Mouse (Mus musculus) hindbrain, embryonic 10.5 days (tissue): ENCODE results near the gene Smad3. TPM values are rescaled to one million over a fixed set of nuclear protein-coding genes. Genes with fewer than 3 reads are reported as not detected.
A peak's percentile ranks its signal among the peaks of the same experiment; 100 is the strongest.

Experiments used
- DNase-seq: peaks from one replicate; pipeline ENCODE4 v3.0.0-alpha.2; 2017; ENCODE audit warnings: low spot score
- H3K27ac ChIP-seq: fragments of 300-500 bp; sonication (generic); 2 replicates; pipeline ENCODE4 v1.5.1; 2016; ENCODE audit warnings: mild to moderate bottlenecking, moderate library complexity
- H3K27me3 ChIP-seq: fragments of 300-500 bp; sonication (generic); 2 replicates; pipeline ENCODE4 v1.6.1; 2016; ENCODE audit warnings: mild to moderate bottlenecking; ENCODE audit not compliant: poor library complexity, insufficient read depth, severe bottlenecking
- H3K36me3 ChIP-seq: fragments of 300-500 bp; sonication (generic); 2 replicates; pipeline ENCODE4 v1.6.1; 2016; ENCODE audit warnings: mild to moderate bottlenecking, moderate library complexity
- H3K4me1 ChIP-seq: fragments of 300-500 bp; sonication (generic); replicated peaks from 2 replicates; pipeline ENCODE4 v1.6.1; 2016; ENCODE audit warnings: mild to moderate bottlenecking
- H3K4me3 ChIP-seq: fragments of 300-500 bp; sonication (generic); 2 replicates; pipeline ENCODE4 v1.5.1; 2016; ENCODE audit warnings: mild to moderate bottlenecking, moderate library complexity
- H3K9me3 ChIP-seq: fragments of 300-500 bp; sonication (generic); 2 replicates; pipeline ENCODE4 v1.6.1; 2016; ENCODE audit warnings: mild to moderate bottlenecking, moderate library complexity
- WGBS: fragments of 180-500 bp; shearing (Covaris S2); methylation state at CpG from one replicate; pipeline ENCODE4 v1.1.7; 2016; 5-methylcytosine and 5-hydroxymethylcytosine counted together
- polyA plus RNA-seq: library from polyadenylated mRNA; unstranded; fragments of >200 nt; fragmentation: Nextera tagmentation; extraction: Ambion mirVana; gene quantifications from 2 replicates; pipeline ENCODE4 v1.2.1, GENCODE M21; 2016

Gene Smad3
- polyA plus RNA-seq, 1 experiment from 2014 or later = 24.2 TPM

DNA sequence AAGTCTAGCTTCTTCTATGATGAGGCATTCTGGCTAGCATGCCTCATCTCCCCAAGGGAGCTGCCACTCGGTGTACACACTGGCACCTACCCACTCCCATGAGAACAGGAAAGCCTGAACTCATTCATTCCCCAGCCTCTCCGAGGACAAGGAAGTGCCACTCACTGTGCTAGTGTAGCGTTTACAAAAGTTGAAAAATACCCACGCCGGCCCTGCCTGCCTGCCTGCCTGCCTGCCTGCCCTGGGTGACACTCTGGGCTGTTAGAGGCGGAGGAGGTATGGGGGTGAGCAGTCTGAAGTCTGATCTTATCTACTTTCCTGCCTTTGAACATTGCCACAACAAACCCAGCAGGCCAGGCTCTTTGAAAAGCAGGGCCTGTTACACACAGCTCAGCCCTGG is 37.1 kb downstream of the Smad3 start:
- Histone ChIP-seq H3K27me3 (no peaks in the 10 kb centered on the region), H3K4me1 (peaks cover 57% of the 10 kb centered on the region), H3K9me3 (no peaks in the 10 kb centered on the region), H3K27ac (no peak overlapping the region), H3K4me3 (no peak overlapping the region), H3K36me3 (peaks cover 33% of the 10 kb centered on the region)
- WGBS = 70% methylated on average over 6 of the region's 6 CpGs
- DNase-seq = no peak

DNA sequence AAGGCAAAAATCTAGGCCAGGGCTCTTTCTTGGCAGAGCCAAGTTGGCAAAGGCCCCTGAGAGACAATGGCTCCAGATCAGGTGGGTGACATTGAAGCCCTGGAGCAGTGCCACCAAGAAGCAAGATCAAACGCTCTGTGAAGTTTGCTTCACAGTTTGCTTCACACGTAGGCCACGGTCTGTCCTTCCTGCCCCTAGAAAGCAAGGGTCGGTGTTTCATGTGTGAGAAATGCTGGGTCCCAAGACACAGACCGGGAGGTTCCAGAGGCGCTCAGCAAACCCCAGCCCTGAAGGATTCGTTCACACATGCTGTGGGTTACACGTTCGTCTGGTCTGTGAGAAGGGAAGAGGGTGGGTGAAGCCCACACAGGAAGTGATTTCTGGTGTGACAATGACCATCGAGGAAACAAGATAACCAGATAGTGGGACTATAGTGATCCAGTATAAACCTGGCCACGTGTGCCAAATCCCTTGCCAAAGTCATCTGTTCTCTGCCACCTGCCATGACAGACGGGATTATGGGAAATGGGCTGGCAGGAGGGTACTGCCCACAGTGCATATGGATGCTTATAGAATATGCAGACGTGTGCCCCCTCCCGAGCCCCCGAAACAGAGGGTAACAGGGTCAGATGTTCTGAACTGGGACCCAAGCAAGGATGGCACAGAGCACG is 37.9 kb downstream of the Smad3 start:
- Histone ChIP-seq H3K9me3 (no peaks in the 10 kb centered on the region), H3K4me1 (peaks cover 64% of the 10 kb centered on the region), H3K36me3 (peaks cover 25% of the 10 kb centered on the region), H3K4me3 (no peak overlapping the region), H3K27ac (no peak overlapping the region), H3K27me3 (no peaks in the 10 kb centered on the region)
- no peak for DNase-seq
- 89% methylated on average over 16 of the region's 16 CpGs for WGBS

DNA sequence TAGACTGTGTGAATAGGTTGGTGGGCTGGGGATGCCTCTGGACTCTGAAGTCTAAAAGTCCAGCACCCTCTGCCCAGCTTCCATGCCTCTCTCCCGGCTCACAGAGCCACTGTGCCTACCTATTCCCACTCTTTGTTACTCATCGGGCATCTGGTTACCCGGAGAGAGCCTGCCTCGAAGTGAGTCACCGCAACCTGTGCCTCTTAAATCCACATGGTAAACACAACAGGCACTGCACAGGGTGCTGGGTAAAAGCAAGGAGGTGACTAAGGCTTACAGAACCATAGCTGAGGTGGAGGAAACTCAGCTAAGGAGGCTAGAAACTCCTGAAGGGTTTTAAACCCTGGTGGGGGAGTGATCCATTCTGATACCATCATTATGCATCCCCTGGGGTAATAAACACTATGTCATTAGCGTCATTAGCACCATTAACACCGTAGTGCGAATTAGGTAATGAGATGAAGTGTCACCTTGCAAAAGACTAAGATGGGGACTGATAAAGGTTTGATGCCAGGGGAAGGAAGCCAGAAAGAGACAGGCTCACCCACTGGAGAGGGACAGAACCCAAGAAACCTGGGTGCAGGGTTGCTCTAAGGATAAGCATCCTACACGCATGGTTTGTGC is 38.9 kb downstream of the Smad3 start:
- Histone ChIP-seq H3K9me3 (no peaks in the 10 kb centered on the region), H3K27me3 (no peaks in the 10 kb centered on the region), H3K4me3 (no peak overlapping the region), H3K4me1 (peaks cover 70% of the 10 kb centered on the region), H3K36me3 (peaks cover 20% of the 10 kb centered on the region), H3K27ac (no peak overlapping the region; the same call in 1 of the 2 replicates)
- 90% methylated on average over 9 of the region's 9 CpGs for WGBS
- no peak for DNase-seq

DNA sequence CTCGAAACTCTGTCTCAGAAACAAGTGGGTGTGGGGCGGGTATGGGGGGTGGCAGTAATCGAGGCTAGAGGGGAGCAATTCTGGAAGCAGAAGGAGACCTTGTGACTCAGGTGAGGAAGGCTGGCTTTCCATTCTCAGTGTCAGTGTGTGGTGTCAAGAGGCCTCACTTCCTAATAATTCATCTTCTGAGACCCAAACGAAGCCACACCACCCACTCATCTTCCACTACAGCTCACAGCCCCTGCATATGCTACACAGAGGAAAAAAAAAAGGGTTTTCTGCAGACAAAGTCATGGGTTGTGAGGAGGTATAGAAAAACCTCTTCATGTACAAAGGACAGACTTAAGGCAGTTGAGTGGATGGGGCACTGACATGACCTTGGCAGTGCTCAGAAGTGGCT is 39.6 kb downstream of the Smad3 start:
- H3K36me3 ChIP-seq = peaks cover 20% of the 10 kb centered on the region
- WGBS = 90% methylated on average over 4 of the region's 4 CpGs
- H3K27ac ChIP-seq = no peak overlapping the region
- H3K9me3 ChIP-seq = no peaks in the 10 kb centered on the region
- H3K4me3 ChIP-seq = no peak overlapping the region
- peaks cover 68% of the 10 kb centered on the region for H3K4me1 ChIP-seq
- no peak for DNase-seq
- H3K27me3 ChIP-seq = no peaks in the 10 kb centered on the region

DNA sequence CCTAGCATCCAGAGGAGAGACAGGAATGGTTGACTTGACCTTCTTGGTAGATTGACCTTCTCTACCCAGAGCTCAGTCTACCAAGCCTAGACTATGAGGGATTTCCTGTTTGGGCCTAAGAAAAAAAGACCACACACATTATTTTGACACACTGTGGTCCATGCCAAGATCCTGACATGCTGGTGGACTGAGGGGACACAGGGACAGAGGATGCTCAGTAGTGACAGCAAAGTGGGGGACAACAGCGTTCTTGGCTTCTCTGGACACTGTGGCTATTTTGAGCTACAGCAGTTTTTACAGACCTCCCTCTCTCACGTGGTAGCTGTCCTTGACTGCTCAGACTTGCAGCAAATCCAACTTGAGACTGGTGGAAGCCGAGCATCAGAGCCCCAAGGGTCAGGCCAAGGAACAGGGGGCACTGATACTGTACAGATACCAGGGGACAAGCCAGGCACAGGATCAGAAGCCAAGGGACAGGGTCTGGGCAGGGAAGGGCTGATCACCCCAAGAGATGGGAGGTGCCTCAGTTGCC is 40.3 kb downstream of the Smad3 start:
- no peak for DNase-seq
- H3K4me3 ChIP-seq = no peak overlapping the region
- peaks cover 23% of the 10 kb centered on the region for H3K36me3 ChIP-seq
- H3K9me3 ChIP-seq = no peaks in the 10 kb centered on the region
- WGBS = 75% methylated on average over 3 of the region's 3 CpGs
- H3K4me1 ChIP-seq = peaks cover 68% of the 10 kb centered on the region
- no peaks in the 10 kb centered on the region for H3K27me3 ChIP-seq
- no peak overlapping the region for H3K27ac ChIP-seq

DNA sequence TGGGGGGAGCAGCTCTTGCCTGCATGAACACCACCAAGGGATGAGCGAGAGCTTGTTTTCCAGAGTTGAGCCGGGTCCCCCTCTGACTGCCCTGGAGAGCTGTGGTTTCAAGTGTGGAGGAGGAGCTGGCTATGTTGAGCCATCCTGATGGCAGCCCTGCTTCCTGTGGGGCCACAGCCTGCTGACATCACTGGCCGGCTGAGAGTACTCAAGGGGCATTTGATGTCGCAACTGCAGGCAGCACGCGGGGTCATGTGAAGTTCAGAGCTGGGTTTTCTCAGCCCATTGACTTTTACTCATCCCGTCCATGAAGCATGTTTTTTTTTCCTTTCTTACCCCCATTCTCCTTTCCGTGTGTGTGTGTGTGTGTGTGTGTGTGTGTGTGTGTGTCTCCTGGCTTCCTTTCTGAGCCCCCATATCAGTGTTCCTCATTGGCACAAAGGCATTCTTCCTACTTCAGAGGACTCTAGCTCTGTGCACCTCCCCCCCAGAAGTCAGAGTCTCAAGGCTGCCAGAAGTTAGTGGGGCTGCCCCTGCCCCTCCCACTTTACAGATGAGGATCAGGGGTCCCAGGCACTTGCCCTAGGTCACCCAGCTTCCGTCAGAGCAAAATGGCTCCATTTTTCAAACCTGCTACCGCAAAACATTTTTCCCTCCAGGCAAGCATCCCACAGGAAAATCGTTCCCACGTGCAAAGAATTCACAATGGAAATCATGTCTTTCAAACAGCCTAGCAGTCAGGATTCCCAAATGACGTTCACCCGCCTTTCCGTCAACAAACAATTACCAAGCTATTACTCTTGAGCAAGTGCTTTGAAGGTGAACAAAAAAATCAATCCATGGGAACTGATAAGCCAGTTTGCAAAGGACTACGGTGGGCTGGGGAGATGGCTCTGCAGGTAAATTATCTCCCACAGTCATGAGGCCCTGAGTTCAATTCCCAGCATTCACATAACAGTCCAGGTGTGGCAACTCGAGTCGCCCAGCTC is 41.4 kb downstream of the Smad3 start:
- peaks cover 69% of the 10 kb centered on the region for H3K4me1 ChIP-seq
- peak; percentile 56 for DNase-seq
- H3K27ac ChIP-seq = peak overlapping the region; percentile 19
- 41% methylated on average over 18 of the region's 18 CpGs for WGBS
- H3K36me3 ChIP-seq = peaks cover 31% of the 10 kb centered on the region
- no peaks in the 10 kb centered on the region for H3K27me3 ChIP-seq
- no peaks in the 10 kb centered on the region for H3K9me3 ChIP-seq
- peak overlapping the region; percentile 21; the same call in 1 of the 2 replicates for H3K4me3 ChIP-seq

DNA sequence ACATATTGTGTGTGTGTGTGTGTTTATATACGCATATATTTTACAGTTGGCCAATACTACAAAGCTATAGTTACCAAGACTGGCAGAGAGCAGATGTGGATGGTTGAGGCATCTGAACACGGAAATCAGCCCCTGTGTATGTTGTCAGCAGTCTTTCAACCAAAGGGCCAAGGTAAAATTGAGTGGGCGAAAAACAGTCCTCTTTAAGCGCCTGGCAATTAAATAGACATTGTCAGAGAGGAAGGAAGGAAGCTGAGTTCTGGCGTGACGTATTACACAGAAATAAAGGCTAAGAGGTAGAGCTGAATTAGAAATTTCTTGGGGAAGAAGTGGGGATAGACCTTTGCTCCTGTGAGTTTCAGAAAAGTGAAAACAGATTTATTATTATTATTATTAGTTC is 43.2 kb downstream of the Smad3 start:
- no peaks in the 10 kb centered on the region for H3K27me3 ChIP-seq
- 85% methylated on average over 6 of the region's 6 CpGs for WGBS
- peaks cover 3% of the 10 kb centered on the region for H3K9me3 ChIP-seq
- H3K4me1 ChIP-seq = peaks cover 60% of the 10 kb centered on the region
- no peak overlapping the region for H3K4me3 ChIP-seq
- peaks cover 43% of the 10 kb centered on the region for H3K36me3 ChIP-seq
- H3K27ac ChIP-seq = no peak overlapping the region
- DNase-seq = no peak

DNA sequence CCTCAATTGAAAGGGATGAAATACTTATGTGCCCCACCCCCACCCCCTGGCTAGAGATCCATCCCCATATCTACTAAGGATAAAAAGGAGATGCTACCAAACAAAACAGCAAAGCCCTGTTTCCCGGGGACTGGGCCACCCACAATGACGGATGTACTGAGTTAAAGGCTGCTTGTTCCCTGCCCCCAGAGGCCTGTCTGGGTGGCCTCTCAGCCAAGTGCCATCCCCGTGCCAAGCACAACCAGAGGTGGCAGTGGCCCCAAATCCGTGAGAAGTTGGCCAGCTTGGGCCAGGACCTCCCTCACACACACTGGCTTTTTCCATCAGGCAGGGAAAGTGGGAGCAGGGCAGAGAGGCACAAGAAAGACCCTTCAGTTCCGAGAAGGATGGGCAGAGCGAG is 45.0 kb downstream of the Smad3 start:
- no peak overlapping the region for H3K4me3 ChIP-seq
- WGBS = 55% methylated on average over 6 of the region's 6 CpGs
- H3K4me1 ChIP-seq = peaks cover 57% of the 10 kb centered on the region
- peaks cover 8% of the 10 kb centered on the region for H3K9me3 ChIP-seq
- H3K27ac ChIP-seq = peak overlapping the region; percentile 31; the same call in 1 of the 2 replicates
- no peaks in the 10 kb centered on the region for H3K27me3 ChIP-seq
- no peak for DNase-seq
- H3K36me3 ChIP-seq = peaks cover 46% of the 10 kb centered on the region

DNA sequence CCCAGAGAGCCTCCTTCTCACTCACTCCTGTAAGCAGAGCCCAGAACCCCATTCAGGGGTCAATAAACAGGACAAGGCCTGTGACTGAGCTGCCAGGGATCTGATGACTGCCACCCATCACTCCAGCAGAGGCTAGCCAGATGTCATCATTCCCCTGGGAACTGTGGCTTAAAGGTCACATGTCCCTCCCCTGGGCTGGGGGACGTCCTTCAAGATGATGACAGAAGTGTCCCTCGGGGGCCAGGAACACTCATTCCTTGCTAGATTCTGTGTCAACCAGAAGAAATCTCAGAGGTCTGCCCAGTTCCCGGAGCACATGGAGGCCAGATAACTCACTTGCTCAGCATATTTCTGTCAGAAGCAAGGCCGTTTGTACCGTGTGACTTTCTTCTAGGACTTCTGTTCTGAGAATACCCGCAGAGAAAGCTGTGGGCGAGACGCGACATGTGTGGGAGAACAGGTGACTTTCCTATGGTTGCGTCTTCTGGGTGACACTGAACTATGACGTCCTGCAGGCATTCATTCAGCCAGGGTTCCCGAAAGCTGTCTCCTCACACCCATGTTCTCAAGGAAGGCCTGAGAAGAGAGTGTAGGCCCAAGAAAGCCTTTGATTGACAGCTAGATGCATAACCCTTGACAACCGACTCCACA is 46.1 kb downstream of the Smad3 start:
- Histone ChIP-seq H3K4me1 (peaks cover 52% of the 10 kb centered on the region), H3K36me3 (peaks cover 46% of the 10 kb centered on the region), H3K27ac (no peak overlapping the region), H3K4me3 (no peak overlapping the region), H3K9me3 (peaks cover 8% of the 10 kb centered on the region), H3K27me3 (no peaks in the 10 kb centered on the region)
- WGBS = 77% methylated on average over 13 of the region's 13 CpGs
- DNase-seq = no peak

DNA sequence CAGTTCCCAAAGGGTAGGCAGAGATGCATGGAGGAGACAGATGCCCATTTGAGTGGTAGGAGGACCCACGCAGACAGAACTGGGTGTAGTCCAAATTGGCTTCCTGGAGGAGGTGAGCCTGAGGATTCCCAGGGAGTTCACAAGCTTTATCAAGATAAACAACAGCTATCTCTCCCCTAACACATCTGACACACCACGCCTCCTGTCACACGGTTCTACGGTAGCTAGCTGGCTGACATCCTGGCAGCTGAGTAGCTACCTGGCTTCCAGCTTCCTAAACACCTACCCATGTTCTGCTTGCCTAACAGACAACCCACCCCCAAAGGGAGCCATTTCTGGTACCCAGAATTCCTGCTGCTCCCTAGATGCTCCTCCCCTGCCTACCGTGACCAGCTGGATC is 47.9 kb downstream of the Smad3 start:
- Histone ChIP-seq H3K4me3 (no peak overlapping the region), H3K36me3 (peaks cover 46% of the 10 kb centered on the region), H3K27ac (no peak overlapping the region), H3K4me1 (peaks cover 50% of the 10 kb centered on the region), H3K9me3 (peaks cover 8% of the 10 kb centered on the region), H3K27me3 (no peaks in the 10 kb centered on the region)
- 93% methylated on average over 5 of the region's 5 CpGs for WGBS
- DNase-seq = no peak

DNA sequence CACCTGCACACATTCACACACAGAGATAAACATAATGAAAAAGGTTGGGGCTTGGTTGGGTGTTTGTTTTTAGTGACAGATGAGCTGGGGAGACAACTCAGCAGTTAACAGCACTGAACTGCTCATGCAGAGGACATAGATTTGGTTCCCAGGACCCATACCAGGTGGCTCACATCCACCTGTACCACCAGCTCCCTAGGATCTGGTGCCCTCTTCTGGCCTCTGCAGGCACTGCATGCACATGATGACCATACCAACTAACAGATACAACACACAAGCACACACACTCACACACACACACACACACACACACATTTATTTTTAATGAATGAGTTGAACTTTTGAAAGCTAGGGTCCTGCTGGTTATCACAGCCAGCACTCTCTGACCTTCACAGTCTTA is 48.5 kb downstream of the Smad3 start:
- Histone ChIP-seq H3K36me3 (peaks cover 46% of the 10 kb centered on the region), H3K9me3 (peaks cover 8% of the 10 kb centered on the region), H3K4me3 (no peak overlapping the region), H3K27me3 (no peaks in the 10 kb centered on the region), H3K27ac (no peak overlapping the region), H3K4me1 (peaks cover 48% of the 10 kb centered on the region)
- no peak for DNase-seq

DNA sequence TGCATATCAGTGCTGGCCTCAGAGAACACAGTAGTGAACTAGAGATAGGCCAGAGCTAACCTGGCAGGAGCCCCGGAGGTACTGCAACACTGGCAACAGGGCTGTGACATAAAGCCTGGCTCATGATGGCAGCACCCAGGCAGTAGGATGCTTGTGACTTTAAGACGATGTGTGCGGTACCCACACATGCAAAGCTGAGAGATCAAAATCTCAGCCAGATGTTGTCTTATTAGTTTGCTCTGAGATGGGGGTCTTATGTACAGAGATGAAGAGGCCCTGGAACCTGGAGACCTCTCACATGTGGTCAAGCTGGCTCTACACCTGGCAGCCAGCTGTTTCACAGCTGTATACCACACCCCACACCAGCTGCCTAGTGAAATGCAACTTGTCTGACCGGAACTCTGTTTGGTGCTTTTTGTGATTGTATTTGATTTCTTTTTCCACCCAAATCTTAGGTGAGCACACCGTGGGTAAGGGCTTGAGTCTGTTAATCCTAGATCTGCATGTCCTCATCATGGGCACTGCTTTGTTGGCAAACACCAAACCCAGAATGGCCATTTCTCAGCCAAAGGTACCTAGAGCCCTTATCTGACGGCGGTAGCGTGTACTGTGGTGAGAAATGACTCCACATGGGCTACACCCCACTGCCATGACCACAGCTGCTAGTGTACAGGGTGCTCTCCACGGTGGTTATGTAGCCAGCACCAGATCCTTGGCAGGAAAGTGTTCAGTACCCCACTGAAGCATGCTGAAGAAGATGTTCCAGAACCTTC is 49.8 kb downstream of the Smad3 start:
- no peak for DNase-seq
- WGBS = 90% methylated on average over 9 of the region's 9 CpGs
- peaks cover 8% of the 10 kb centered on the region for H3K9me3 ChIP-seq
- no peak overlapping the region for H3K27ac ChIP-seq
- H3K27me3 ChIP-seq = no peaks in the 10 kb centered on the region
- H3K4me3 ChIP-seq = no peak overlapping the region
- peaks cover 45% of the 10 kb centered on the region for H3K4me1 ChIP-seq
- peaks cover 48% of the 10 kb centered on the region for H3K36me3 ChIP-seq
